Mouse (Mus musculus) megakaryocyte, adult 5-6 weeks (primary cell): ENCODE results near the gene Gm20661. TPM values are rescaled to one million over a fixed set of nuclear protein-coding genes. Genes with fewer than 3 reads are reported as not detected.

Experiments used
- ATAC-seq: 2 replicates; pipeline ENCODE4 v1.8.0; 2016; ENCODE audit warnings: mild to moderate bottlenecking, inconsistent platforms; ENCODE audit not compliant: poor library complexity, severe bottlenecking
- total RNA-seq, 2 experiments: library from RNA; stranded (forward) in 1 of 2; stranded (reverse) in 1 of 2; fragments of 153-499, 151-499 nt in 1 of 2; fragments of 221-1000, 200-1000 nt in 1 of 2; gene quantifications; 2 replicates each; pipeline versions ENCODE4 v1.2.3 to v1.2.4; 2015 to 2017

Gm20661 gene
- total RNA-seq, 2 experiments from 2014 or later: not detected

DNA sequence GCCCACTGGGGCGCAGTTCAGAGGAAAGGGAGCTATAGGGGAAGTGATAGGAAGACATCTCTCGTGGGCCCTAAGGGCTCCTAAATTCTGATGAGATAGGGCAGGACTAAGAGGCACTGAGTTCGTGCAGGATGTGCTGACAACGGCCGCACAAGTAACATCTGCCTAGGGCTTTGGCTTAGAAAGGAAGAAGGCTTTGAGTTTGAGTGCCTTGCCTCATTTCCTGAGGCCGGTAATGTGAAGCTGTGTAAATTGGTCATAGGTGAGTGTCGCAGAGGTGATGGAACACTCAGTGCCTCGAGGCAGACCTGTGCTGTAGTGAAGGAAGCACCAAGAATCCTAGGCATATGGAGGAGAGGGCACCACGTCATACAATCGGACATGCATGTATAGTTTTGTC is 16.2 kb upstream of the Gm20661 start:
- ATAC-seq: no peak

DNA sequence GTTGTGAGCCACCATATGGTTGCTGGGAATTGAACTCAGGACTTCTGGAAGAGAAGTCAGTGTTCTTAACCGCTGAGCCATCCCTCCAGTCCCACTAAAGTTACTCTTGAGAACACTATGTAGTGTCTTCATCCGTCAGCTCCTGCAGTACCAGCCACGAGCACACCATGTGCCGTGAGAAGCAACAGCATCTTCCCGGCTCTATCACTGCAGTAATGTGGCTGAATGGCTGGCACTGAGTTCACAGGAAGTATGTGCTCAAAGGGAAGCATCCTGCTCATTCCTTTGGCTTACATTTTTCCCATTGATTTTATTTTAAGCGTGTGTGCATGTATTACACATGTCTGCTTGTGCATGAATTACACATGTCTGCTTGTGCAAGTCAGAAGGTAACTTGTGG is 15.4 kb upstream of the Gm20661 start:
- no peak for ATAC-seq

- no peak for ATAC-seq
Measured at GRCm38 (mm10) chr9:107968531-107968930, 14.3 kb upstream of the Gm20661 start.

DNA sequence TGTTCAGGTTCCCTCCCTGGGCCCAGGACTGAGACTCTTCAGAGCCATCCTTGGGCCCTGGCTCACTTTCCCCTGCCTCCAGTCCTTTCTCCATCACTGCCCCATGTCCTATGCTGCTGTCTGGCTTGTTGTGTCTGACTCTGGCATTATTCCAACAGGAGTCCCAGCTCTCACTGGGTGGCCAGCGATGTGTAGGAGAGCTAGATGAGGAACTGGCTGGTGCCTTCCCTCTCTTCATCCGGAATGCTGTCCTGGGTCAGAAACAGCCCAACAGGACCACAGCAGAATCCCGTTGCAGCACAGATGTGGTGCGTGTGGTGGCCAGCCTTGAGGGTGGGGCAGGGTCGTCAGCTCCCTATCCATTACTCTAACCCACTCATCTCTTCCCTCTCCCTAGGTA is 12.5 kb upstream of the Gm20661 start:
- no peak for ATAC-seq

DNA sequence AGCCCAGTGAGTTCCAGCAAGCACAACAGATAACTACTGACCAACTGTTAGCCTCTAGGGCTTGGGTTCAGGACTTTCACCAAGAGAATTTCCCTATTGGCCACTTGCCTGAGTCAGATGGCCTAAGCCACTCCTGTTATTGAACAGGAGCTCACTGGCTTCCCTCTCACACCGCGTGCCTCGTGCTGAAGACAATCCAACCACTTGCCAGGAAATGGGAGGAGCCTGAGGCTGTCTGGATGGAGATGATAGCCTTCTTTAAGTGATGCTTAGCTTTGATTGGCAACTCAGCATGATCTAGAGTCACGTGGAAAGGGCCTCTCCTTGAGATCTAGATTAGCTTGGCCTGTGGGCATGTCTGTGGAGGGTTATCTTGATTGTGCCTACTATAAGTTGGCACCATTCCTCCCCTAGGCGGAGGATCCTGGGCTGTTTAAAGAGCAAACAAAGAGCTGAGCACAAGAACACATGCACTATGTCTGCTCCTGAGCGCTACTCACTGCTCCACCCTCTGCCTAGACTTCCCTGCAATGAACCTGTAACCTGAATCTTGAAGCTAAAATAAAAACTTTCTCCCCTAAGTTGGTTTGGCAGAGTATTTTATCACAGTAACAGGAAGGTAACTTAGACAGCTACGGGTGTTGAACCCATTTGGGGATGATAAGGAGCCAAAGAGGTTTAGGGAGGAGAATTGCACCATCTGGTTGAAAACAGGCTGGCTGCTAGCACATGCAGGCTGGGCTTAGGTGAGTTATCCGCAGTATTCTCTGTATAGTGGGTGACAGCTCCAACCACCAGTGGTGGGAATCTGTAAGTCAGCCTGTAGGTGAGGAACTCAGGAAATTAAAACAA is 10.9 kb upstream of the Gm20661 start:
- ATAC-seq: peak; percentile 62

DNA sequence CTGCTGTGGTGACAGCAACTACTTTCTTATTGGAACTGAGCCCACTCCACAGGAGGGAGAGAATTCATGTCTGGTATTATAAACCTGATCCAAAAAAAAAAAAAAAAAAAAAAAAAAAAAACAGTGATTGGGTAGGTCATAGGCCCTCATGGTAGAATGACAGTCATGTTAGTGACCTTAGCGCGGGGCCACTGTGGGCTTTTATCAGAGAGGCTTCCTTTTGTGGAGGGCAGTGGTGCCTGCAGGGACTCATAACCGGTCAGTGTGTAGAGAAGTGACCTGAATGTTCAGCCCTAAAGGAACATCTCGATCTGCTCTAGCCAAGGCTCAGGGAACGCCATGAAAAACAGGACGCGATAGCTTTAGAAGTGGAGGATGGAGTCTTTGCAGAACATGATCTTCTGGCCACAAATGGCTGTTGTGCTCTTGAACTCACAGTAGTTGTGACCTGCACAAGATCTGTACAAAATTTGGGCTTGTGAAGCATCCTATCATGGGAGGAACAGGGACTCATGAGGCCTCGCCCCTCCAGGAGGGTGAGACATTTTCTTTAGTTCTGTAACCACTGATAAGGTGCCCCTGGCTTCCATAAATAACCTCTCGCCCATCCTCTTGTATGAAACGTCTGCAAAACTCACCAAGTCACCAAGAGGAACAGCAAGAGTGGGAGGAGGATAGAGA is 8.2 kb upstream of the Gm20661 start:
- no peak for ATAC-seq

GRCm38 (mm10) chr9:107975399-107976386 is 7.2 kb upstream of the Gm20661 start, which contains the start of gene Uba7:
Gene Uba7 (plus strand): TSS chr9:107975505.
- ATAC-seq: peak; percentile 82

DNA sequence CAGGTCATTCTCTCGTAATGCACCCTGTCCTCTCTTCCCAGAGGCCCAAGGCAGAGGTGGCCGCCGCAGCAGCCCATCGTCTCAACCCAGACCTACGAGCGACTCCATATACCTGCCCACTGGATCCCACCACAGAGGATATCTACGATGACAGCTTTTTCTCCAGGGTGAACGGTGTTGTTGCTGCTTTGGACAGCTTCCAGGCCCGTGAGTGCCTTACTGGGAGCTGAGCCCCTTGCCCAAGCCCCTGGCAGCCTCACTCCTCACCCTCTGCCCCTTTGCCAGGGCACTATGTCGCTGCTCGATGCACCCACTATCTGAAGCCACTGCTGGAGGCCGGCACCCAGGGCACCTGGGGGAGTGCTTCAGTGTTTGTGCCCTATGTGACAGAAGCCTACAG is 4.0 kb upstream of the Gm20661 start:
- ATAC-seq: no peak

DNA sequence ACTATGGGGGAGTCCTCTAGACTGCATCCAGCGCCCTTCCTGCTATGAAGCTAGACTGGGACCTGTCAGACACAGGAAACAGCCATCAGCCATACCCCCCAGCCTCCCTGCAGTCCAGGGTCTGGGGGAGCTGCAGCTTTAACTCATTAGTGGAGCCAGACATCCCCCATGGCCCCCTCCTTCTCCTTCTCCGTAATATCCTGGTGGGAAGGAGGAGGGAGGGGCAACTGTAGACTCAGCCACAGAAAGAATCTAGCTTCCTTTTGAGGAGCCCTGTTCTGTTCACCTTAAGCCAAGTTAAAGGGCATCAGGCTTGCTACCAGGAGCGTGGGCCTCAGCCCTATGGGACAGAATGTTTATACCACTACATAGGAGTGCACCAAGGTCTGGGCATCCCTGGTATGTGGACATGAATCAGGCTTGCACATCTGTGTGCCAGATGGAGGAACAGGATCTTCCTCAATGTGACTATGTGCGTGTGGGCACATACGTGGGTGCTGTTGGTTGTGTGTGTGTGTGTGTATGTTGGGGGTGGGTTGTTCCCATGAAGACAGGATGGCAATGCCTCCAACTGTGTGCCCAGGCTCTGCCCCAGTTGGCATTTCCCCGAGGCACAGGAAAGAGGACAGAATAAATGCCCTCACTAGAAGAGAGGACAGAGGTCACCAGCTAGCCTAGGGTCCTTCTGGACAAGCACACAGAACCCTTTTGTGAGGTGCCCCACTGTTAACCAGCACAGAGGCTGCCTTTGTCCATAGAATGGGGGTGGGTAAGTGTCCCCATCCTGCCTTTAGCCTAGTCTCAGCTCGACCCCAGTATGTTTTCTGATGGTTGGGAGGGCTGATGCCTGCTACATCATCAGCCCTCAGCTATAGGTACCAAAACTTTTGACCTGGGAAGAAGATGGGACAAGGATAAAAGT is 913 bp upstream of the Gm20661 start:
- ATAC-seq: no peak

DNA sequence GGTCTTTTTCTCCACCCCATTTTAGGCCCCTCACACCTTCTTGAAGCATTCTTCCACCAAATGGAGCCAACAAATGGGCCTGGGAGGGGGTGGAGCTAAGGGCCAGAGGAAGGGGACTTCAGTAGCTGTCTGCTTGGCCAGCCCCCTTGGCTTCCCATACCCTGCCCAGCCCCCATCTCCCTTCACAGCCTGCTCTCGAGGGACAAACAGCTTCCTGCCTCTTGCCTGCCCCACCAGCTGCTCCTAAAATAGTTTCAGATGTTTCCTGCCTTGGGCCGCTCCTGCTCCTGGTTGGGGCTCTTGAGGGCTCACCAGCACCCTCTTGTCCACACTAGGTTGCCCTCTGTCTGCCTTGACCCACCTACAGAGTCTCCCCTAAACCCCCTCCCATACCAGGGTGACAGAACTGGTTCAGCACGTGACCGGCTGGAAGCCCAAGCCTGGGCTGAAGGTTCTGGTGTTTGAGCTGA is 598 bp downstream of the Gm20661 start:
- ATAC-seq: no peak

DNA sequence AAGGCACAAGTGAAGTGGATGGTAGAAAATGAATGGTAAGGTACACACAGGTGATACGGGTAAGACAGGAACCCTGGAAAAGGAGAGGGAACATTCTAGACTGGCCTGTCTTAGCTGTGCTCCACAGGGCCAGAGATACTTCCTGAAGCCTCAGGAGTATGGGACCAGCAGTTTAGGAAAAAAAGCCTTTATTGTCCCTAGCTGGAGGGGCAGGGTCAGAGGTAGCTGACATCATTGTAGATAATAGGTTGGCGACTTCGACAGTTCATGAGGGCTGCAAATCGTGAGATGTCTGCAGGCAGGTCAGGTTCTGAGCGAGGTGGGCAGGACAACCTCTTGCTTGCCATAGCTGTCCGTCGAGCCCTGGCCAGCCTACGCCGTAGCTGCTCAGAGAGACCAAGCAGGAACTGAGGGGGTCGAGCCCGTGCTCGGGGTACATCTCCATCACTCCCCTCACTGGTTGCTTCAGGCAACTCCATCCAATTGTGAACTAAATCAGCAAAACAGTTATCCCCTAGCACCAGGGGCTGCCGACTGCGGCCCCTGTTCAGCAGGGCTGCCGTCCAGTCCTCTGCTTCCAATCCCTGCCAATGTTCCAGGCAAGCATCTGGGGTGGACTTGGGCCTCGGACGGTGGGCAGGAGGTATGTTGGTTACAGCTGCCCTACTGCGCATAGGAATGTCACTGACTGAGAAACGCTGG is 1.3 kb downstream of the Gm20661 start:
- no peak for ATAC-seq

GRCm38 (mm10) chr9:107984754-107985055 is 1.8 kb downstream of the Gm20661 start:
- ATAC-seq: no peak

DNA sequence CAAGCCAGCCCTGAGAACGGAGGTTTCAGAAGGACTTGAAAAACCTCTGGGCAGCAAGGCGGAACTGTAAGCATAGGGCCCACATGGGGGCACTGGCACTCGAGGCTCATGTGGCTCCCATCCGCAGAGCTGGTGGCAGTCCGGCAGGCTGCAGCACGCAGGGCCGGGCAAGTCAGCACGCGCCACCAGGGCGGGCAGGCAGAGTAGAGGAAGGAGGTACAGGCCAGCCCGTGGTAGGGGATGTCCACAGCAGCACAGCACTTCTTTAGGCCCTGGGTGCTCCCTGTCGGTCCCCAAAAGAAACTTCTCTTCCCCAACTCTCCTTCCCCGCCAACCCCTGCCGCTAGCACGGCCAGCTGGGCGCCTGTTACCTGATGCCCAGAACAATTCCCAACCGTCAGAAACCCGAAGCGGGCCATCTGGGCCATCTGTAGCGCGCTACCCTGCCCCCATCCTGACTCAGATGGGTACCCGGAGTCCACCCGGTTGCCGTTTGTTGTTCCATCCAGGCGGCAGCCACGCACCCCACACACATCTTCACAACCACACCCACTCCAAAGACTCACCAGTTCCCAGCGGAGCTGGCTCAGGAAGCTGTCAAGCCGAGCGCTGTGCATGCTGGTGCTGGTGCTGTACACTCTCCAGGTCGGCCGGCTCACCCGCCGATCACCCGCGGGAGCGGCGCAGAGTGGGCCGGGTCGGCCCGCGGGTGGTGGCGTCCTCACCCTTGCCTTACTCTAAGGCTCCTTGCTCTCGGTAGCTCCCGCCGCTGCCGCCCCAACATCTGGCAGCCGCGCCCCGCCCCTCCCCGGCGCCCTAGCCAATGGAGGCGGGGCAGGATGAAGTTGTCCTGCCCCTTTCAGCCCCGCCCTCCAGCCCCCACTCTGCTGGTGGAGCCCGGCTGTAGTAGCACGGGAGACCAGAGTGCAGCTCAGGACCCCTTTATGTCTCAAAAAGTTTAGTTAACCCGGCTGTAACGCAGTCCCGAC is 2.6 kb downstream of the Gm20661 start, which contains the start of gene Inka1:
Inka1 (minus strand) TSS at position 749 of the 989 bp plus-strand sequence.
- peak; percentile 67 for ATAC-seq

DNA sequence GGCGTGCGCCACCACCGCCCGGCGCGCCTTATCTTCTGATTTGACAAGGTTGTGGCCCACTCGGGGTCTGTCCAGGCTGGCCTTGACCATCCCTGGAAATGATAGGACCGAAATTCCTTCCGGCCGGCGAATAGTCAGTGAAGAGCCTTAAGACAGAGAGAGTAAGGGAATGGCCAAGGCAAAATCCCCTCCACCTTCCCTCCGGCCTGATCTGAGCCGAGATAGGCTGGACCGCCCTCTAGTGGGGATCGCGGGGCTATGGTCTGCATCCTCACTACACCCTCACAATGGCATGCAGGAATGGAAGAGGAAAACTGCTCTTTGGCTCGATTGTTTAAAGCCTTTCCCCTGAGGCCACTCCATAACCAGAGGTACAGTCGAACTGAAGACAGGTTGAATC is 3.5 kb downstream of the Gm20661 start:
- peak; percentile 49 for ATAC-seq

DNA sequence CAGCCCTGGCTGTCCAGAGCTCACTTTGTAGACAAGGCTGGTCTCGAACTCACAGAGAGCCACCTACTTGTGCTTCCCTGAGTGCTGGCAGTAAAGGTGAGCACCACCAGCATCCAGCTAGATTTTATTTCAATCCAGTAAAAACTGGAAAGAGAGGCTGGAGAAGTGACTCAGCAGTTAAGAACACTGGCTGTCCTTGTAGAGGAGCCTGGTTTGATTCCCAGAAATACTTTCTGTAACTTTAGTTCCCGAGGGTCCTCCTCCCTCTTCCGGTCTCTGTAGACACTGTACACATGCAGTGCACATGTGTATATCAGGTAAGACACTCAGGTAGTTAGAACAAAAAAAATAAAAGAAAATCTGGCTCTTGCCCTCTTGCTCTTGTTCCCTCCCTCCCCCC is 5.1 kb downstream of the Gm20661 start:
- ATAC-seq: no peak

DNA sequence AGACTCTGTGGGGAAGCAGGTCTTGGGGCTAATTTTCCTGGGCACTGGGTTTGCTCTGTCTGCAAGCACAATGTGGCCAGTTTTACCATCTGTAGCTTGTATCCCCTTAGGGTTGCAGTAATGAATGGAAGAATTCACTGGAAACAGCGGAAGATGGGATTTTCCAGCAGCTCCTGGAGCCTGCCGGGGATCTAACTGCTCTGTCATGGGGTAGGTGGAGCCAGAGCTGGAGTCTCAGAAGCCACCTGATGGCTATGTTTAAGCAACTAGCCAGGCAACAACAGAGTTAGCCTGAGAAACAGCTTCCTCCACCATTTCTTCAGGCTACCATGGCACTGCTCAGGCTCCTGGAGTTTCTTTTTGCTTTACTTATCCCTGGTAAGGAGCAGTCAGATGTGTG is 9.3 kb downstream of the Gm20661 start, which contains the start of gene Cdhr4:
Cdhr4 (plus strand) TSS at position 301 of the 400 bp plus-strand sequence.
- no peak for ATAC-seq

DNA sequence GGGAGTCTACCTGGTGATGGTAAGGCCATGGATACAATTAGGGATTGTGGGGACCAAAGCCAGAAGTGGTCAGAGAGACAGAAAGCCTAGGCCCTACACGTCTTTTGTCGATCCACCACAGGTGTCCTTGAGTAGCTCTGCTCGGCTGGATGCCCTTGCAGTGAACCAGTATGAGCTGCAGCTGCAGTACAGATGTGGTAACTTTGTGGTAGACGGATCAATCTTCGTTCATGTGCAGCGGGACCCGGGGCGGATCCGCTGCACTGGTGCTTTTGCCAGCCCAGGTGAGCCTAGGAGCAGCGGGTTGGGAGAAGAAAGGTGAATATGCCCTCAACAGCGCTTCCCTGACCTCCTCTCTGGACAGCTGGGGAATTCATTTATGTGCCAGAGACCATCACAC is 10.2 kb downstream of the Gm20661 start:
- ATAC-seq: no peak

- ATAC-seq: peak; percentile 33; the same call in 1 of the 2 replicates
Measured at GRCm38 (mm10) chr9:107994464-107994863, 11.6 kb downstream of the Gm20661 start.
